Mouse (Mus musculus): ENCODE data around the gene Mrpl20. TPM values are rescaled to one million over a fixed set of nuclear protein-coding genes. Genes with fewer than 3 reads are reported as not detected.
A peak's percentile ranks its signal among the peaks of the same experiment; 100 is the strongest.
"Not testable (repeated sequence)": the region's sequence is repeated elsewhere in the genome, so short reads cannot be mapped to it uniquely, and the experiment has no call there.

The Mrpl20 gene
- total RNA-seq, 2 experiments from 2014 or later: 143 to 148 TPM

DNA sequence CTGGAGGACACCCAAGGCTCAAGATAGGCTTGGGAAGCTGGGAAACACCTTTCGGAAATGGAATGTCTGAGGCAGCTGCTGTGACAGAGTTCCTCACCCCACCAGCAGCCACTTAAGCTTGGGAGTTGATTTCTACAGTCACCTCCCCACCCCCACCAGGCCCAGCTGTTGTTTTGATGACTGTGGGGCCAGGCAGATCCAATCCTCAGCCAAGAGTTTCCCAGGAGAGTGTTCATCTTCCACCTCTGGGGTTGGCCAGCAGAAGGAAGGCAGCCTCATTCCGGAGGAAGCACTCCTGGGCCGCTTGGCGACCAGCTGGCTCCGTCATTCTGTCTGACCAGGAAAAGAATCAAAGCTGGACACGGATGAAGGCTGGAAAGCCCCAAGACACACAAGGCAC, 21.8 kb upstream of the Mrpl20 start:
- no peak for DNase-seq (ENCODE audit: low spot score in 2 of 2)

DNA sequence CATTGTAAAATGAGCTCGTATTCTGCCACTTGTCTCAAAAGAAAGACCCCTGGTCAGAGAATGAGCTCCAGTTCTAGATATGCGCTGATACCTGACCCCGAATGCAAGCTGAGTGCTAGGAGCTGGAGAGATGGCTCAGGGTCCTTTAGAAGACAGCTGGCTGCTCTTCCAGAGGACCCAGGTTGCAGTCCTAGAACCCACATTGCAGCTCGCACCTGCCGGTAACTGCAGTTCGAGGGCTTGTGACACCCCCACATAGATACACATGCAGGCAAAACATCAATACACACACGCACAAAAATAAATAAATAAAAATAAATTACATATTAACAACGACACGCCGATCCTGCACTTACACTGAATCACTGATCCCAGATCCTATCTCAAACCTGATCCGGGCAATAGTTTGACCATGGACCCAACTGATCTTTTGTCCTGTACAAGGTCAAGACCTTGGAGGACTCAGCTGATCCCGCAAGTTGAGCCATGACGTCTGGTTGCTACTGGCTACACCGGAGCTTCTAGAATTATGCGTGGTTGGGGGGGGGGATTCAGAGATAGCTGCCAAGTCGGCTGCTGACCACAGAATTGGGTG, 19.1 kb upstream of the Mrpl20 start:
- DNase-seq (ENCODE audit: low spot score in 2 of 2): no peak

DNA sequence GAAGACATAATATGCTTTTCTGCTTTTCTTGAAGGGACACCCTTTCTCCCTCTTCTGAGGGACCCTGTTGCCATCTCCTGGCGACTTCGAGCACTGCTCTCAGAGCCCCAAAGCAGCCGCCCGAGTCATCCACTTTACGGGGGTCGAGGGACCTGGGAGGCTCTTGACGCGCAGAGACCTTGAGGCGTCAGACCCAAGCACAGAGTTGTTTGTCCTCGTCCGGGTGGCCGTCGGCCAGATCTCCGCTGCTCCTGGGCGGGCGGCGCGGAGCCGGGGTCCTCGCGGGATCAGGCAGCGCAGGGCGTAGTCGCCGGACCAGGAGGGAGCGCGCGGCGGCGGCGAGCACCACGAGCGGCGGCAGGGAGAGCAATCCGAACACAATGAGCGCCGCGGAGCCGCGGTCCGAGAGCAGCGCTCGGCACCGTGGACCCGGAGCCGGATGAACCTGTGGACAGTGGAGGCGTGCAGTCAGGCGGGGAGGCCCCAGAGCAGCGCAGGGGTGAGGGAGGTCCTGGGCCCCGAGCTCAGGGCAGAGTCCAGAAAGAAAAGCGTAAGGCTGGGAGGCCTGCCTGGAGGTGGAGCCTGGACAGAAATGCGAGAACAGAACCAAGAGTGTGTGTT, 18.5 kb upstream of the Mrpl20 start:
- DNase-seq (ENCODE audit: low spot score in 2 of 2): peak; percentile 68 to 74

DNA sequence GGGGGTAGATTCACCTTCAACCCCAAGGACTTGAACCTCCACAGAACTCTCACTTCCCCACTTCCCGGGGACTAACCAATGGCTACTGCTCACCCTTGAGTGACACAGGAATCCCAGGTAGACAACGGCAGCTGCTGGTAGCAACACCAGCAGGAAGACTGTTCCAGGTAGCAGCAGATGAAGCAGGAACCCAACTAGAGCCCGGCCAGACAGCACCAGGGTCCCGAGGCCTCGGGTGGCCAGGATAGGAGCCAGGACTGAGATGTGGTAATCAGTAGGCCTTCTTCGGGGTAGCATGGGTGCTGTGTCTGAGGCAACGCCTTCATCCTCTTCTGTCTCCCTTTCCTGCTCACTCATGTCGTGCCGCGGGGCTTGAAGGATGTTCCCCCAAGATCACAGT, 17.4 kb upstream of the Mrpl20 start:
- no peak for DNase-seq (ENCODE audit: low spot score in 2 of 2)

DNA sequence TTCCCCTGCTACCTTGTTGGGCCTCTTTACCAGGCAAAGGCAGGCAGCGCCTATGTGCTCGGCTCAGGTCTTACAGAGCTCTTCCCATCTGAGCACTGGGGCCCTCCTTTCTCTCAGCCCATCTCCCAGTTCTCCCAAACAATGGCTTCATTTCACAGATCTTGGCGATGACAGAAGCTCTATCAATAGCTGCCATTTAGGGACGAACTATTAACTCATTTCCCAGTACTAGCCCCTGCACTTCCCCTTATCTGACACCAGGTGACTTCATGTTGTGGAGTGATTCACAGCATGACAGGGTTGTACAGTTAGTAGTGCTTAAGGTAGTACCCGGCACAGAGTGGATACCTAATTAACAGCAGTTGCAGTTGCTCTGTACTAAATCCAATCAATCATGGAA, 16.9 kb upstream of the Mrpl20 start, which contains the start of gene Tmem88b:
TSS of gene Tmem88b (minus strand) at position 56 of the 400 bp plus-strand sequence.
- DNase-seq (ENCODE audit: low spot score in 2 of 2): no peak

DNA sequence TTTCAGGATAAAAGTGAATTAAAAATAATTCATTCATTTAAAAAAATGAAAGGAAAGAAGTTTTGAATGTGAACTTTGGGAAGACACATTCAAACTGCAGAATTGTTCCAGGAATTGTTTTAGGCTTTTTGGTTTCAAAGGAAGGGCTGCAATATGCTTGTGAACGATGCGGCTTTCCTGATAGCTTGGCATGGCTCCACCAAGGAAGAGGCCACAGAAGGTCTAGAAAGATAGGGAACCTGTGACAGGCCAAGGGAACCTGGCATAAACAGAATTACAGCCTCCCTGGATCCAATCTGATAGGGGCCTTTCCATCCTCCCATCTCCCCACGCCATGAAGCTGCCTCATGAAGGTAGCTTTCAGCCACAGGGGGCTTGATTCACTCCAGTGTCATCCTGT, 14.4 kb upstream of the Mrpl20 start:
- no peak for DNase-seq (ENCODE audit: low spot score in 2 of 2)

DNA sequence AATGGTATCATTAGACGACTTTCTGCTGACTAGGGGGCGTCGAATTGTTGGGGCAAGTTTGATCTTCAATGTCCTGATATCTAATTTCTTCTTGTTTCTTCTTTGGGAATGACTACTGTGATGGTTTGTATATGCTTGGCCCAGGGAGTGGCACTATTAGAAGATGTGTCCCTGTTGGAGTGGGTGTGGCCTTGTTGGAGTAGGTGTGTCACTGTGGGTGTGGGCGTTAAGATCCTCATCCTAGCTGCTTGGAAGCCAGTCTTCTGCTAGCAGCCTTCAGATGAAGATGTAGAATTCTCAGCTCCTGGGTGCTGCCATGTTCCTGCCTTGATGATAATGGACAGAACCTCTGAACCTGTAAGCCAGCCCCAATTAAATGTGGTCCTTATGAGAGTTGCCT, 13.8 kb upstream of the Mrpl20 start:
- DNase-seq (ENCODE audit: low spot score in 2 of 2): not testable (repeated sequence)

DNA sequence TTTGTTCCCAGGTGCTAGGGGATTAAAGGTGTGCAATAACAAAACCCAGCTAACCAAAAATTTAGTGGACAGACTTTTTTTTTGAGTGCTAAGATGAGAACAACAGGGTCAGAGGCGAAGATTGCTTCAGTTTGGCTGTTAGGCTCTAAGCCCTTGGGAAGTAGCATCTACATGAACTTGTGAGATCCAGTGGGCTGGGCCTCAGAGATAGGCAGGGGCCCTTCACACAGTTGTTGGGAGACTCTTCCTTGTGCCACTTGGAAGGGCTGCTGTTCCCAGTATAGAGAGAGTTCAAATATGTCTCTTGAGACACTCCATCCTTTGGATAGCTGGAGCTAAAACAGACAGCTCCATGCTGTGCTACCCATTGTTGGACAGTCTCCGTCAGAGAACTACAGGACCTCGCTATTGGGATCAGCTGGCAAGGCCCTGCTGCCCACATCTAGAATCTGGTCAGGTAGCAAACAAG, 12.6 kb upstream of the Mrpl20 start, which contains the start of gene Ankrd65:
TSS of gene Ankrd65 (plus strand) at position 419 of the 469 bp plus-strand sequence.
- no peak for DNase-seq (ENCODE audit: low spot score in 2 of 2)

DNA sequence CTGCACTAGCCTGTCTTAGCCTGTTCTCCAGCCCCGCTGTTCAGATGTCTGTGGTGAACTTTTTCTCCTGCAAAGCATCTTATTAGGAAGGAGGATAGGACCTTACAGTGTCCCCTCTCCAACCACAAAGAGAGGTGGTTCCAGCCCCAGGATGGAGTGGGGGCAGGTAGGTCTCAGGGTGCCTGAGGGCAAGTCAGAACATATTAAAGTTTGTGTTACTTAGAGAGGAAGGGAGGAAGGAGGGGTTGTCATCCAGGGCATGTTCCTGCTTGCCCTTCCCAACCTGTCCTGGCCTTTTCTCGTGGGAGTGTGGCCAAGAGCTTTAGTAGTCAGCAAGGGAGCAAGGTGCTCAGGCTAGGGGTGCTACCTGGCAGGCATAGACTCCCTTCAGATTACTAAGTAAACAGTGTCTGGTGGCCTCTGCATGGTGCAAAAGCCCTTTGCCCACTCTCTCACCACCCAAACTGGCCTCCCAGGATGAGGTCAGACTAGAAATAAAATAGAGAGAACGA, 12.0 kb upstream of the Mrpl20 start:
- no peak for DNase-seq (ENCODE audit: low spot score in 2 of 2)

DNA sequence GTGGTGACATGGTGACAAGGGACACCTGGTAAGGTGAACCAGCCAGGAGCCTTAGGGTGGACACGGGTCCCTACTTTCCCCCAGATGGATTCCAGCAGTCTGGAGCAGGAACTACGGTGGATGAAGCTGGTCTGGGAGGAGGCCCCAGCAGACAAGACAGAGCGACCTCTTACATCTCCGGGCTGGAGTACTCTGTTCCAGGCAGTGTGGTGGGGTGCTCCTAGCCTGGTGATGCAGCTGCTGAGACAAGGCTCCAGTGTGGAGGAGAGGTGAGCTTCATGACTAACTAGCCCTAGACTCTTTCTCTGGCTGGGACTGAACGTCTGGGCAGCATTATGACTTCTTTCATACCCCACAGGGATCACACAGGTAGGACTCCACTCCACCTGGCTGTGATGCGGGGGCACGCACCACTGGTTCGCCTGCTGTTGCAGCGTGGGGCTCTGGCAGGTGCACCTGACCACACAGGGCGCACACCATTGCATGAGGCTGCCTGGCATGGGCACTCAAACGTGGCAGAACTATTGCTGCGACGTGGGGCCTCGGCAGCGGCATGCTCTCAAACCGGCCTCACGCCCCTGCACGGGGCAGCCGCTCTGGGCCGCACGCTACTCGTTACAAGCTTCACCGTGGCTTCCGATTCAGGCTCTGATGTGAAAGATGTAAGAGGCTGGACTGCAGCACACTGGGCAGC, 11.3 kb upstream of the Mrpl20 start:
- DNase-seq (ENCODE audit: low spot score in 2 of 2): no peak

DNA sequence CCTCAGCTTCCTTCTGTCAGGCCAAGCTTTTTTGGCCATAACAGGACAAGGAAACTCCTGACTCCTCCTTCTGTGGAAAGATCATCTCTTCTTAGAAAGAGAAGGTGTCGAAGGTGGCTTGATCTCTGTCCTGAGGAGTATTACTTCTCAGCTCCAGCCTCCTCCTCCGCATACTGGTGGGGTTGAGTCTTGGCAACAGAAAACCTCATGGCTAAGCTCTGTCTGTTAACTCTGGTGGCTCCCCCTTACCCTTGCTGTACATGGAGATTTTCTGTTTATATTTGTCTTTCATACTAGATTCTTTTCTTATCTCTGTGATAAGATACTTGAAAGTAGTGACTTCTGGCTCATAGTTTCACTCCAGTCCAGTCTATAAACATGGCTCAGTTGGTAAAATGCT, 8.9 kb upstream of the Mrpl20 start:
- no peak for DNase-seq (ENCODE audit: low spot score in 2 of 2)

DNA sequence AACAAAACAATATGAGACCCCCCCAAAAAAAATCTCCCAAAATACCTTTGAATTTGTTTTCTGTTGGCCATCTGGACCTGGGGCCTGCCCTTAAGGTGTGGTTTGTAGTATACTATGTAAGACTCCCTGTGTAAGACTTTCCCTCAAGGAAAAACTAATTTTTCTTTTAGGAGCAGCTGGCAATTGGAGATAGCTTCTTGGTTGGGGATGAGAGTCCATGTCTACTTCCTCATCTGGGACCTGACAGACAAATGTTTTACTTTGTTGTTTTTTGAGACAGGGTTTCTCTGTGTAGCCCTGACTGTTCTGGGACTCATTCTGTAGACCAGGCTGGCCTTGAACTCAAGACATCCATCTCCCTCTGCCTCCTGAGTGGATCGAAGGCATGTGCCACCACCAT, 603 bp upstream of the Mrpl20 start:
- no peak for DNase-seq (ENCODE audit: low spot score in 2 of 2)

DNA sequence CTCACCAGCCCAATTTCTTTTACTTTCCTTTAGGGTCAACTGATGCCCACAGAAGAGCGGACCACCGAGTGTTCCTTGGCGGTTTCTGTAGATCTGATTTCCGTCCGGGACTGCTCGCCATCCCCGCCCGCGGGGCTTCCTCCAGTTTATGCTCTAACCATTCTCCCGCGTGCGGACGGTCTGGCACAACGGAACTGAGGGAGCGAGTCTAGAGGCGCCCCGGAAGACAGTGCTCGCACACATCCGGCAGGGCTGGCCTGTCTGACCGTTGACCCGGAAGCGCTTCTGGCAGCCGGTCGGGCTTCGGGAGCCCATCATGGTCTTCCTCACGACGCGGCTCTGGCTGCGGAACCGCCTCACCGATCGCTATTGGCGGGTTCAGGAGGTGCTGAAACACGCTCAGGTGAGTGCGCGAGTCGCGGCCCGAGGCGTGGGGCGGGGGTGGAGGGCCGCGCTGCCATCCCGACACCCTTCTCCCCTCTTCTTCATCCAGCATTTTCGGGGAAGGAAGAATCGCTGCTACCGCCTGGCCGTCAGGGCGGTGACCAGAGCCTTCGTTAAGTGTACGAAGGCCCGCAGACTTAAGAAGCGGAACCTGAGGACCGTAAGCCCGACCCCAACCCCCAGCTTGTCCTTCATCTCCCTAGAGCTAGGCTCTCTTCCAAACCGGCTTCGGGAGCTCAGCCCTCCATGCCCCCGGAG, 813 bp downstream of the Mrpl20 start:
- peak; percentile 97 to 98 for DNase-seq (ENCODE audit: low spot score in 2 of 2)

DNA sequence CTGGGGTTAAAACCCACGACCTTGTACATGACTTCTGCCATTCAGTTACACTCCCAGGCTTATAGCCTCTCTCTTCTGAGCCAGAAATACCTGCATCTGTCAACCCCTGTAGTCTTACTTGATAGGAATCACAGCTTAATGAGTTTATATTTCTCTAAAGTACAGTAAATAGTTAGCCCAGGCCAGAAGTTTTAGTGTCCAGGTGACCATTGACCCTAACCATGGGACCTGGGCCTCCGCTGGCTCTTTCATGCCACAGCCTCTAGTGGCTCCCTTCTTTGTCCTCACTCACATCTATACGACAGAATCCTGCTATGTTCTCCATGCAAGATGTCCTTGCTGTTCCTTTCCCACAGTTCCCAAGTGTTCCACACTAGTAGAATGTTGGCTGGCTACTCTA, 5.2 kb downstream of the Mrpl20 start:
- DNase-seq (ENCODE audit: low spot score in 2 of 2): no peak

DNA sequence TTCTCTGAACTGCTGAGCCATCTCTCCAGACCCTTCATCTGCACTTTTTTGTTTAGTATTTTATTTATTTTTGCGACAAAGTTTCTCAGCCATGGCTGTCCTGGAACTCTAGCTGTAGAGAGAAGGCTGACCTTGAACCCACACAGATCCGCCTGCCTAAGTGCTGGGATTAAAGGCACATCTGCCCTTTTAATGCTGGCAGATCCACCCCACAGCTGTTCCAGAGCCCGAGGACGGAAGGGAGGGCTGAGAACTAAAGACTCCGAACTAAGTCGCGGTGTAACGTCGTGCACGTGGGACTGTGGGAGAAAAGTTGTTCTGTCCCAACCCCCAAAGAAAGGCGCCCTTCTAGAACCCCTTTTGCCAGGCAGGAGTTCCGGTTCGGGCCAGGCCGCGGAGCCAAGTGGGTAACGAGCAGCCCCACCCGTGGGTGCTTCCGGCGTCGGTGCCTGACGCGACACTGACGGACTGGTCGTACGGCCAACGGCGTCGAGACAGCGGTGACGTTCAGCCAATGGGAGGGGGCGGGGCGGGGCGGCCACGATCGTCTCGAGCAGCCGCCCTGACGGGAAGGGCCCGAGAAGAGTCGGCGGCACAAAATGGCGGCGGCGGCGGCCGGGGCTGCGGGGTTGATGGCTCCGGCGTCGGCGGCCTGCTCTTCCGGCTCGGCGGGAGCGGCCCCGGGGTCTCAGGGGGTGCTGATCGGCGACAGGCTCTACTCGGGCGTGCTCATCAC, 9.4 kb downstream of the Mrpl20 start, which contains the start of gene Ccnl2:
TSS of gene Ccnl2 (plus strand) at position 561 of the 736 bp plus-strand sequence.
- peak; percentile 84 to 85 for DNase-seq (ENCODE audit: low spot score in 2 of 2)

DNA sequence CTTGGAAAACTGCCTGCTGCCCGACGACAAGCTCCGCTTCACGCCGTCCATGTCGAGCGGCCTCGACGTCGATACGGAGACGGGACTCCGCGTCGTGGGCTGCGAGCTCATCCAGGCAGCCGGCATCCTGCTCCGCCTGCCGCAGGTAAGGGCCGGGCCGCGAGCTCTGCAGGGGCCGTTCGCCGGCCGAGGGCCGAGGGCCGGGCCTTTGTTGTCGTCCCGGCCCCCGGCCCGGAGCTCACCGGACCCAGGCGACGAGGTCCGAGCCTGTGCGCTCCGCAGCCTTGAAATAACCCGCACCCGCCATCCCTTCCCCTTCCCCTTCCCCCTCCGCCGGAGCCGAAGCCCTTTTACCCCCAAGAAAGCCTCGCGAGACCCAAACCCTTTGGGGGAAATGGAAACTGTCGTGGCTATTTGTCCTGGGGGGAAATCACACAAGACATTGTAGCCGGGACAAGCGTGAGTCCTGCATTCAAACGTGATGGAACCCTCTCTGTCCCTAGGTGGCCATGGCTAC, 10.0 kb downstream of the Mrpl20 start:
- DNase-seq (ENCODE audit: low spot score in 2 of 2): no peak

DNA sequence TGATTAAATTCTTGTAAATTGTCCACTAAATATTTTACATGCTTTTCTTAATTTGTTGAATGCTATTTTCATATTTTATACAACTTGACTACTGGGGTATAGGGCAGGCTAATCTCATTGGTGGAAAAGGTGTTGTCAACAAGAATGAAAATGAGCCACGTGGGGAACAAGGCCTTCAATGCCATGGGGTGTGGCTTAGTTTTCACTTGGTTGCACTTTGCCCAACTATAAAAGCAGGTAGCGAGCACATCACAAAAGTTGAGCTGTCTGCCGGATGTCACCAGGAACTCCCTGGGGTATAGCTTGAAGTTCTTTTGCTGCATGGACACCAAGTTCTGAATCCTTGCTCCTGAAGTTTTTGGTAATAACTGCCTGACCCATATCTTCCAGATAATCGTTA, 14.9 kb downstream of the Mrpl20 start:
- no peak for DNase-seq (ENCODE audit: low spot score in 2 of 2)

DNA sequence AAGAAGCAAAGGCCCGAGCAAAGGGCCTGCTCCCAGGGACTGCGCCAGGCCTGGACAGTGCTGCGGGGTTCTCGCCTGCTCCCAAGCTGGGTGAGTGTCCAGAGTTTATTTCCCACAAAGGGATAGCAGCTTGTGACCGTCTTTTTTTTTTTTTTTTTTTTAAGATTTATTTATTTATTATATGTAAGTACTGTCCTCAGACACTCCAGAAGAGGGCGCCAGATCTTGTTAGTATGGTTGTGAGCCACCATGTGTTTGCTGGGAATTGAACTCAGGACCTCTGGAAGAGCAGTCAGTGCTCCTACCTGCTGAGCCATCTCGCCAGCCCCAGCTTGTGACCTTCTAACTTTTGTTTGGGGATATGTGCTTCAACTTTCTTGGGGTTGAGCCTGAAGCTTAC, 18.3 kb downstream of the Mrpl20 start:
- no peak for DNase-seq (ENCODE audit: low spot score in 2 of 2)

DNA sequence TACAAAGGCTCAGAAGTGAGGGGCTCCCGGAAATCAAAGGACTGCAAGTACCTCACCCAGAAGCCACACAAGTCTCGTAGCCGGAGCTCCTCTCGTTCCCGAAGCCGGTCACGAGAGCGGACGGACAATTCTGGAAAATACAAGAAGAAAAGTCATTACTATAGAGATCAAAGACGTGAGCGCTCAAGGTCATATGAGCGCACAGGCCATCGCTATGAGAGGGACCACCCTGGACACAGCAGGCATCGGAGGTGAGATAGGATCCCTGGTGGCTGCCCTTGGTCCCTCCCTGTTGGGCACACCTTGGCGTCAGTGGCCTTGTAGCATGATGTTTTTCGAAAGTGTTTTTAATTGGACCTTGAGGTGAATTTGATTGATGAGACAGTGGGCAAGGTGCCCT, 20.8 kb downstream of the Mrpl20 start:
- DNase-seq (ENCODE audit: low spot score in 2 of 2): no peak

DNA sequence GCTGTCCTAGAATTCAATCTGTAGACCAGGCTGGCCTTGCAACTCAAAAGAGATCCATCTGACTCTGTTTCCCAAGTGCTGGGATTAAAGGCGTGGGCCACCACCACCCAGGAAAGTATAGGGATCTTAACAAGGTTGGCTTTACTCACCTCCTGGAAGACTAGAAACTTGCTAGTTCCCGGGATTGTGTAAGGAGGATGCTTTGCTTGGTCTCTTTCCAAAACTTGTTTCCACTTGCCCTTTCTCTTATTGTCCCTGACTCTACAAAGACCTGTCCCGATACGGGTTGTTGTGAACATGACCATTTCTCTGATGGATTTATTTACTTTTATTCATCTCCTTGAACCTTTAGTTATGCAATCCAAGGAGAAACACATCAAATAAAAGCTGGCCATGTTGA, 27.2 kb downstream of the Mrpl20 start:
- no peak for DNase-seq (ENCODE audit: low spot score in 2 of 2)
